Mouse (Mus musculus) myocyte (in vitro differentiated cells): Measurements from ENCODE around the gene Olfr700. TPM values are rescaled to one million over a fixed set of nuclear protein-coding genes. Genes with fewer than 3 reads are reported as not detected.
"Not testable (repeated sequence)": the region's sequence is repeated elsewhere in the genome, so short reads cannot be mapped to it uniquely, and the experiment has no call there.

Experiments used
- H3K27me3 ChIP-seq: one replicate; pipeline ENCODE4 v1.6.1; 2011; ENCODE audit not compliant: control insufficient read depth, insufficient read depth, insufficient read length
- H3K36me3 ChIP-seq: one replicate; pipeline ENCODE4 v1.6.1; 2011; ENCODE audit not compliant: control insufficient read depth, insufficient read depth
- H3K4me2 ChIP-seq: one replicate; pipeline ENCODE4 v1.6.1; 2011; ENCODE audit warnings: low read depth, control low read depth
- H3K4me3 ChIP-seq: one replicate; pipeline ENCODE4 v1.5.1; 2011; ENCODE audit warnings: mild to moderate bottlenecking, control low read depth, moderate library complexity
- H3K79me2 ChIP-seq: one replicate; pipeline ENCODE4 v1.6.1; 2011; ENCODE audit not compliant: control insufficient read depth, insufficient read depth
- H3ac ChIP-seq: one replicate; pipeline ENCODE4 v1.6.1; 2011; ENCODE audit not compliant: control insufficient read depth, insufficient read length
- CEBPB ChIP-seq: IDR thresholded peaks from 2 replicates; pipeline ENCODE4 v1.6.1; 2011; ENCODE audit warnings: mild to moderate bottlenecking, moderate library complexity; ENCODE audit not compliant: poor library complexity, insufficient read depth, severe bottlenecking
- E2F4 ChIP-seq: IDR thresholded peaks from one replicate; pipeline ENCODE4 v1.6.1; 2011; ENCODE audit warnings: mild to moderate bottlenecking, control low read depth, moderate library complexity; ENCODE audit not compliant: insufficient read depth
- MAX ChIP-seq: IDR thresholded peaks from one replicate; pipeline ENCODE4 v1.6.1; 2011; ENCODE audit warnings: low read depth, mild to moderate bottlenecking, control low read depth
- MYOD1 ChIP-seq, 3 experiments: IDR thresholded peaks; one replicate each; pipeline ENCODE4 v1.6.1; 2011; ENCODE audit warnings: control low read depth in 2 of 3, low read depth in 2 of 3, mild to moderate bottlenecking in 2 of 3, moderate library complexity in 1 of 3; ENCODE audit not compliant: insufficient read length in 2 of 3, control insufficient read depth in 1 of 3
- MYOG ChIP-seq, 3 experiments: IDR thresholded peaks; one replicate each; pipeline ENCODE4 v1.6.1; 2011; ENCODE audit warnings: control low read depth in 2 of 3, low read depth in 2 of 3, mild to moderate bottlenecking in 2 of 3; ENCODE audit not compliant: insufficient read length in 2 of 3, control insufficient read depth in 1 of 3, insufficient read depth in 1 of 3
- POLR2A ChIP-seq: IDR thresholded peaks from one replicate; pipeline ENCODE4 v1.6.1; 2011; ENCODE audit warnings: low read depth, mild to moderate bottlenecking, control low read depth, moderate library complexity; ENCODE audit not compliant: insufficient read length
- POLR2AphosphoS2 ChIP-seq: IDR thresholded peaks from one replicate; pipeline ENCODE4 v1.6.1; 2011; ENCODE audit warnings: low read depth, control low read depth; ENCODE audit not compliant: insufficient read length
- REST ChIP-seq: IDR thresholded peaks from one replicate; pipeline ENCODE4 v1.6.1; 2011; ENCODE audit warnings: mild to moderate bottlenecking, control low read depth, moderate library complexity; ENCODE audit not compliant: insufficient read depth, insufficient read length
- SRF ChIP-seq: IDR thresholded peaks from one replicate; pipeline ENCODE4 v1.6.1; 2011; ENCODE audit warnings: low read depth; ENCODE audit not compliant: control insufficient read depth, insufficient read length
- TCF12 ChIP-seq: IDR thresholded peaks from one replicate; pipeline ENCODE4 v1.6.1; 2011; ENCODE audit warnings: mild to moderate bottlenecking, control low read depth; ENCODE audit not compliant: poor library complexity, insufficient read depth, severe bottlenecking
- TCF3 ChIP-seq: IDR thresholded peaks from one replicate; pipeline ENCODE4 v1.6.1; 2011; ENCODE audit warnings: low read depth, control low read depth; ENCODE audit not compliant: insufficient read length
- USF1 ChIP-seq: IDR thresholded peaks from one replicate; pipeline ENCODE4 v1.6.1; 2011; ENCODE audit warnings: low read depth, mild to moderate bottlenecking, control low read depth, moderate library complexity
- polyA plus RNA-seq: library from polyadenylated mRNA; unstranded; fragments of >200 nt; fragmentation: generic; extraction: Trizol; gene quantifications from one replicate; pipeline ENCODE4 v1.2.1, GENCODE M21; 2012; ENCODE audit warnings: missing spikeins

The Olfr700 gene
- polyA plus RNA-seq, 1 experiment = not detected

DNA sequence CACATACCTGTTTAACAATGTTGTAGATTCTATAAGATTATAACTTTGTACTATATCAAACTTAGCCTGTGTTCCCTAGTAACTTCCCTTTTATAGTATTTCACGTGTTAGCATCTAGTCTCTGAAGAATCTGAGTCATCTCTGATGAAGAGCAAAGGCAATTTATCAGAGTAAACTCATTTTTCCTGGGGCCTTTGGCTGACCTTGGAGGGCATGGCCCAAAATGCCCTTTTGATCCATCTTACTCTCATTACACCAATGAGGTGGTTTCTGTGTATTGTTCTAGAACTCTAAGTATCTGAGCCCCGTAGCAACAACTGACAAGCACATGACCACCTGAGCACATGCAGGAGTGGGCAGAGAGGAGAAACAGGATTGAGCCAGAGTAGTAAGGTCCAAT, 5.2 kb upstream of the Olfr700 start, which contains the start of gene Olfr701:
Gene Olfr701 (plus strand): TSS at position 301 of the 400 bp plus-strand sequence.
- no peaks in the 10 kb centered on the region for H3K27me3 ChIP-seq
- no peak within 1 kb of the TSS for H3ac ChIP-seq
- no peak within 1 kb of the TSS for H3K4me2 ChIP-seq
- no peaks in the 10 kb centered on the region for H3K79me2 ChIP-seq
- TF ChIP-seq USF1 (no peak), SRF (no peak), MAX (no peak), CEBPB (no peak), POLR2A (no peak), TCF3 (no peak), E2F4 (no peak), REST (no peak), MYOG (IDR thresholded peaks at IDR 0.05; ENCODE audit: control insufficient read depth in 1 of 3, insufficient read depth in 1 of 3, insufficient read length in 2 of 3, low read depth in 2 of 3) (no peak), TCF12 (no peak), POLR2AphosphoS2 (no peak), MYOD1 (IDR thresholded peaks at IDR 0.05; ENCODE audit: control insufficient read depth in 1 of 3, insufficient read length in 2 of 3, low read depth in 2 of 3) (no peak)
- H3K36me3 ChIP-seq = no peaks in the 10 kb centered on the region
- H3K4me3 ChIP-seq = no peak within 1 kb of the TSS

DNA sequence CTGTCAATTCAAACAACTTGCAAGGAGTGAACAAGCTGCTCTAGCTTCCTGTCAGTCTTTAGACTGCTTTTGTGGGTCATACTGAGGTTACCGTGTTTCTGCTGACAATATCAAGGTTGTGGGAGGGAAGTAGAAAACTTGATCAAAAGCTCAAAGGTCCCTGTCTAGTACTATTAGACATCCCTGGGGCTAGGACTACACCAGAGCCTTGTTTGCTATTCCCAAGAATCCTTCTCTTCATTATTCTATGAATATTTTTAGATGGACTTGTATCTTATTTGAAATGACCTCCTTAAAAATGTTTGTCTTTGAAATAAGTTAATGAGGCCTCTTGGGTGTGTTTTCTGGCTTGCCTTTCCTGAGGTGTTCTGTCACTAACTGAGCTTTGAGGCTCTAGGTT, 15.5 kb downstream of the Olfr700 start, which contains the start of gene Olfr699:
Gene Olfr699 (minus strand): TSS at position 101 of the 400 bp plus-strand sequence.
- H3K4me2 ChIP-seq = no peak within 1 kb of the TSS
- TF ChIP-seq MAX (no peak), POLR2AphosphoS2 (no peak), MYOD1 (IDR thresholded peaks at IDR 0.05; ENCODE audit: control insufficient read depth in 1 of 3, insufficient read length in 2 of 3, low read depth in 2 of 3) (no peak), CEBPB (no peak), E2F4 (no peak), MYOG (IDR thresholded peaks at IDR 0.05; ENCODE audit: control insufficient read depth in 1 of 3, insufficient read depth in 1 of 3, insufficient read length in 2 of 3, low read depth in 2 of 3) (no peak), SRF (no peak), REST (no peak), TCF12 (no peak), POLR2A (no peak)
- H3K4me3 ChIP-seq = no peak within 1 kb of the TSS
- H3K36me3 ChIP-seq = no peaks in the 10 kb centered on the region
- no peaks in the 10 kb centered on the region for H3K79me2 ChIP-seq
- H3ac ChIP-seq = no peak within 1 kb of the TSS
- no peaks in the 10 kb centered on the region for H3K27me3 ChIP-seq

DNA sequence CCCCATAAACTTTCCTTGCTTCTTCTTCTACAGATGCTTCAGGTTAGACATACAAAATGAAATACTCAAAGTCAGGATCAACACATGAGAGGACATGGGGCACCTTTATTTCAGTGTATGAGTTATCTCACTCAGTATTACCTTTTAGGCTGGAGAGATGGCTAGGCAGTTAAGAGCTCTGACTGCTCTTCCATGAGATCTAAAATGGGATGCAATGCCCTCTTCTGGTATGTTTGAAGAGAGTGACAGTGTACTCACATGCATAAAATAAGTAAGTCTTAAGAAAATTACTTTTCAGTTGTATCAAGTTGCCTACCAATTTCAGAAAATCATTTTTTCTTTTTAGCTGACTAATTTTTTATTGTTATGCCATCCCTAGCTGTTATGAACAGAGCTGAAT, 20.3 kb downstream of the Olfr700 start:
- H3K27me3 ChIP-seq = no peaks in the 10 kb centered on the region
- H3K79me2 ChIP-seq = no peaks in the 10 kb centered on the region
- H3K36me3 ChIP-seq = no peaks in the 10 kb centered on the region
- H3ac ChIP-seq = no peak overlapping the region
- H3K4me3 ChIP-seq = no peak overlapping the region
- H3K4me2 ChIP-seq = no peak overlapping the region
- TF ChIP-seq TCF12 (no peak), POLR2AphosphoS2 (no peak)

GRCm38 (mm10) chr7:106761008-106761407, 47.6 kb downstream of the Olfr700 start:
- H3K27me3 ChIP-seq, H3ac ChIP-seq, H3K4me3 ChIP-seq, H3K4me2 ChIP-seq, H3K79me2 ChIP-seq, H3K36me3 ChIP-seq: not testable (repeated sequence)

DNA sequence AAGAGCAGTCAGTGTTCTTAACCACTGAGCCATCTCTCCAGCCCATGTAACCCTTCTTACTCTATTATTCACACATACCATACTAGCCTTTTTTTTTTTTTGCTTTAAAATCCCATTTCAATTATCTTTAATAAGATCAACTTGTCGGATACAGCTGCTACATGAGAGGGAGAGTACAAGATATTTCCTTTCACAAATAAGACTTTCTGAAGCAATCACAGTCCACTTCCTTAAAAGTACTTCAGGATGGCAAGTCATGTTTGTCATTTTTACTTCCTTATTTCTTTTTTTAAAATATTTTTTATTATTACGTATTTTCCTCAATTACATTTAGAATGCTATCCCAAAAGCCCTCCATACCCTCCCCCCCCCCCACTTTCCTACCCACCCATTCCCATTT, 49.8 kb downstream of the Olfr700 start:
- TF ChIP-seq REST = no peak
- no peak for TF ChIP-seq POLR2A
- no peak for TF ChIP-seq CEBPB
- no peak for TF ChIP-seq MAX
- TF ChIP-seq TCF3 = no peak
- no peak for TF ChIP-seq USF1
- TF ChIP-seq E2F4 = no peak
- TF ChIP-seq TCF12 = no peak
- TF ChIP-seq POLR2AphosphoS2 = no peak
- TF ChIP-seq MYOD1 (IDR thresholded peaks at IDR 0.05; ENCODE audit: control insufficient read depth in 1 of 3, insufficient read length in 2 of 3, low read depth in 2 of 3) = no peak
- no peak for TF ChIP-seq SRF
- TF ChIP-seq MYOG (IDR thresholded peaks at IDR 0.05; ENCODE audit: control insufficient read depth in 1 of 3, insufficient read depth in 1 of 3, insufficient read length in 2 of 3, low read depth in 2 of 3) = no peak
- Histone ChIP-seq H3K36me3 (no peaks in the 10 kb centered on the region), H3K4me2 (no peak overlapping the region), H3K79me2 (no peaks in the 10 kb centered on the region), H3K4me3 (no peak overlapping the region), H3ac (no peak overlapping the region), H3K27me3 (no peaks in the 10 kb centered on the region)

Other genes with a start within 250 kb of the Olfr700 start
- gene Olfr693, start 128.2 kb downstream of the Olfr700 start, polyA plus RNA-seq = not detected
- not detected for gene Olfr694, start 117.0 kb downstream of the Olfr700 start, polyA plus RNA-seq
- gene Olfr695, start 92.4 kb downstream of the Olfr700 start, polyA plus RNA-seq = not detected
- gene Olfr697, start 66.4 kb downstream of the Olfr700 start, polyA plus RNA-seq = not detected
- not detected for gene Olfr698, start 53.4 kb downstream of the Olfr700 start, polyA plus RNA-seq
- not detected for gene Olfr699, start 15.6 kb downstream of the Olfr700 start, polyA plus RNA-seq
- not detected for gene Olfr701, start 5.3 kb upstream of the Olfr700 start, polyA plus RNA-seq
- not detected for gene Olfr702, start 25.1 kb upstream of the Olfr700 start, polyA plus RNA-seq
- not detected for gene Olfr703, start 34.5 kb upstream of the Olfr700 start, polyA plus RNA-seq
- gene Olfr704, start 54.4 kb upstream of the Olfr700 start, polyA plus RNA-seq = not detected
- gene Olfr705, start 68.1 kb upstream of the Olfr700 start, polyA plus RNA-seq = not detected
- gene Olfr706, start 79.3 kb upstream of the Olfr700 start, polyA plus RNA-seq = not detected
- not detected for gene Olfr707, start 92.4 kb upstream of the Olfr700 start, polyA plus RNA-seq
- not detected for gene Olfr1532-ps1, start 99.2 kb upstream of the Olfr700 start, polyA plus RNA-seq
- gene Olfr709-ps1, start 123.4 kb upstream of the Olfr700 start, polyA plus RNA-seq = not detected
- gene Olfr710, start 139.5 kb upstream of the Olfr700 start, polyA plus RNA-seq = not detected
- gene Olfr6, start 155.1 kb upstream of the Olfr700 start, polyA plus RNA-seq = not detected
- gene Olfr711, start 166.6 kb upstream of the Olfr700 start, polyA plus RNA-seq = not detected
- gene Olfr2, start 197.2 kb upstream of the Olfr700 start, polyA plus RNA-seq = not detected
- not detected for gene Olfr713, start 222.3 kb upstream of the Olfr700 start, polyA plus RNA-seq